Mouse (Mus musculus) left cerebral cortex, adult 2 months (tissue): ENCODE data around the gene Zpbp2. TPM values are rescaled to one million over a fixed set of nuclear protein-coding genes. Genes with fewer than 3 reads are reported as not detected.
A peak's percentile ranks its signal among the peaks of the same experiment; 100 is the strongest.
"Not testable (repeated sequence)": the region's sequence is repeated elsewhere in the genome, so short reads cannot be mapped to it uniquely, and the experiment has no call there.

Experiments used
- DNase-seq, 2 experiments: peaks; one replicate each; pipeline ENCODE4 v3.0.0; 2021 to 2022; ENCODE audit warnings: low spot score in 2 of 2, mixed read lengths in 1 of 2; ENCODE audit errors: extremely low spot score in 1 of 2
- H3K27ac ChIP-seq: fragments of 200-600 bp; 2 replicates; pipeline ENCODE4 v1.8.1; 2022
- H3K4me3 ChIP-seq: fragments of 200-600 bp; 2 replicates; pipeline ENCODE4 v1.8.1; 2022
- CTCF ChIP-seq: fragments of 200-600 bp; IDR thresholded peaks from 2 replicates; pipeline ENCODE4 v1.8.1; 2022; ENCODE audit warnings: antibody characterized with exemption, mild to moderate bottlenecking, moderate library complexity
- intact Hi-C: fragments of 180-260 bp; cut with DNase I; formaldehyde crosslinking; loops from one replicate; pipeline ENCODE4 v1.15.1; 2025
- total RNA-seq, 2 experiments: library from RNA; stranded (reverse); gene quantifications; 2 replicates each; pipeline ENCODE4 v1.2.3; 2021

The Zpbp2 gene
- total RNA-seq, 2 experiments from 2014 or later = not detected

DNA sequence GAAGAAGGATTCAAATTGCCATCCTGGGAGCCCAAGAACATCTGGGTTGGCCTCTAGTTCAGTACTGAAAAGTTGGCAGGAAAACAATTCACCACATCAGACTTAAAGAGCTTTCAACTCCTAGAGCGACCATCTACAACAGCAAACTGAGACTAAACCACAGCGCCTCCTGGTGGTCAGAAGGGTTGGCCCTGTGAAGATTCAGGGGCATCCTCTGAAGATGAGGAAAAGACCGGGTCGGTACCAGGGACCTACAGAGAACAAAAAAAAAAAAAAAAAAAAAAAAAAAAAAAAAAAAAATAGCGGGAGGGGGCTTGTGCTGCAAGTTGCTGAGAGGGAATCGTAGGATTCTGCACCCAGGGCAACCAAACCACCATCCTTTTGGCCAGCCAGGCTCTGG is 46.5 kb downstream of the Zpbp2 start:
- intact Hi-C loops = no loop called here
- peak; percentile 57 for TF ChIP-seq CTCF
- no peak overlapping the region for H3K27ac ChIP-seq
- no peak for DNase-seq
- H3K4me3 ChIP-seq = no peak overlapping the region

DNA sequence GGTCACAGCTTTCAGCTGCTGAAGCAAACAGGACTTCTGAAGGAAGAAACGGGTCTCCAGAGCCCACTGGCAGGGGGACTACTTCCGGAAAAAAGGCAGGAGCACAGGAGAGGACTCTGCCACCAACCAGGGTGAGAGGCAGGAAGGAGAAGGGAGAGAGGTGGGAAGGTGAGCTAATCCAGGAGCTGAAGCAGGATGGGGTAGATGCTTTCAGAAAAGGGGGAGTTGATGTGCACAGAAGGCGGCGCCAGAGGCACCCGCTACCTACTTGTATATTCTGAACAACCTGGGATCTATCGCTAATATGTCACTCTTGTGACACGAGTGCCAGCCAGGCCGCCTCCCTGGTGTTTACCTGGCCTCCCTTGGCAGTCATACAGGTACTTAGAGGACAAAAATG is 47.1 kb downstream of the Zpbp2 start, which contains the start of gene Lrrc3c:
Gene Lrrc3c (plus strand): TSS at position 301 of the 400 bp plus-strand sequence.
- DNase-seq = no peak
- intact Hi-C loops = no loop called here
- Histone ChIP-seq H3K4me3 (no peak within 1 kb of the TSS), H3K27ac (no peak within 1 kb of the TSS)
- no peak for TF ChIP-seq CTCF

DNA sequence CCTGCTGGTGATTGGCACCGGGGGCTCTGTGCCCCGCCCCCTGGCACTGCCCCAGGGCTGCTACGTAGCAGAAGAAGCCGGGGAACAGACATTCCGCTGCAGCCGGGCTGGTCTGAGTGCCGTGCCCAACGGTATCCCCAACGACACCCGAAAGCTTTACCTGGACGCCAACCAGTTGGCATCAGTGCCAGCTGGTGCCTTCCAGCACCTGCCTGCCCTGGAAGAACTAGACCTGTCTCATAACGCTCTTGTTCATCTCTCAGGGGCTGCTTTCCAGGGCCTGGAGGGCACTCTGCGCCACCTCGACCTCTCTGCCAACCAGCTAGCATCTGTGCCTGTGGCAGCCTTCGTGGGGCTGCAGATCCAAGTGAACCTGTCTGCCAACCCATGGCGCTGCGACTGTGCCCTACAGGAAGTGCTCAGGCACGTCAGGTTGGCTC is 48.0 kb downstream of the Zpbp2 start:
- H3K27ac ChIP-seq = no peak overlapping the region
- H3K4me3 ChIP-seq = no peak overlapping the region
- TF ChIP-seq CTCF = no peak
- intact Hi-C loops = no loop called here
- DNase-seq = no peak

GRCm38 (mm10) chr11:98599291-98599690 is 48.4 kb downstream of the Zpbp2 start:
- Histone ChIP-seq H3K4me3 (no peak overlapping the region), H3K27ac (no peak overlapping the region)
- no peak for TF ChIP-seq CTCF
- no peak for DNase-seq
- intact Hi-C loops = no loop called here

GRCm38 (mm10) chr11:98602090-98602690 is 51.3 kb downstream of the Zpbp2 start:
- no peak overlapping the region for H3K4me3 ChIP-seq
- intact Hi-C loops = no loop called here
- DNase-seq = no peak
- TF ChIP-seq CTCF = no peak
- H3K27ac ChIP-seq = no peak overlapping the region

- intact Hi-C loops = loop anchor here (2.0 kb wide), 1 partner anchor 33 kb away; no protein-coding TSS in a partner anchor
- Histone ChIP-seq H3K4me3 (no peak overlapping the region), H3K27ac (no peak overlapping the region)
- TF ChIP-seq CTCF = no peak
- no peak for DNase-seq
These were observed 53.1 kb downstream of the Zpbp2 start for GRCm38 (mm10) chr11:98603953-98604352.

DNA sequence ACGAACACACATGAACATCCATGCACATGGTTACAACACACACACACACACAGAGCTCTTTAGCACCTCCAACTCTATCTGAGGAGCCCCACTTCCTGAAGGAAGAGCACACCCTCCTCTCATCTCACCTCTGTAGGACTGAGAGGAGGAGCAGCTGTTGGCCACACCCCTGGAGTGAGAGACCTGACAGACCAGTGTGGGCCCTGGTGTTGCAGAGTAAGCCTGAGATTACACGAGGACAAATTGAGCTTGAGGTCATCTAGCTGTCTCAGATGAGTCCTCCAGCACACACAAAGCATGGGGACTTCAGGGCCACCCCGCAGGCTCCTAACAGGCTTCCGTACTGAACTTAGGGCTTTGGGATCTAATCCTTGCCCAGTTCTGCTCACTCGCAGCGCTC is 54.0 kb downstream of the Zpbp2 start:
- intact Hi-C loops = loop anchor here (2.0 kb wide), 1 partner anchor 32 kb away; no protein-coding TSS in a partner anchor
- H3K4me3 ChIP-seq, H3K27ac ChIP-seq, DNase-seq: not testable (repeated sequence)

- H3K4me3 ChIP-seq = no peak overlapping the region
- DNase-seq = no peak
- no peak overlapping the region for H3K27ac ChIP-seq
- peak; percentile 80 for TF ChIP-seq CTCF
- intact Hi-C loops = loop anchor here (1.0 kb wide), 1 partner anchor 49 kb away; no protein-coding TSS in a partner anchor
These were observed 55.9 kb downstream of the Zpbp2 start for GRCm38 (mm10) chr11:98606763-98607162.

Other genes with a start within 250 kb of the Zpbp2 start
- gene Neurod2, start 221.4 kb upstream of the Zpbp2 start, total RNA-seq = 10 to 100 TPM; 70.2 to 76.3 TPM
- 100 to 1,000 TPM; 146 to 208 TPM for gene Ppp1r1b, start 202.7 kb upstream of the Zpbp2 start, total RNA-seq
- 10 to 100 TPM; 35.7 to 42.4 TPM for gene Stard3, start 192.7 kb upstream of the Zpbp2 start, total RNA-seq
- 1 to 10 TPM; 8.7 to 10.0 TPM for gene Tcap, start 167.3 kb upstream of the Zpbp2 start, total RNA-seq
- under 1 TPM in 1 of 2 experiments, not detected in 1; 0.51 TPM for gene Pnmt, start 164.6 kb upstream of the Zpbp2 start, total RNA-seq
- gene Pgap3, start 150.6 kb upstream of the Zpbp2 start, total RNA-seq = 10 to 100 TPM; 10.2 to 11.9 TPM
- 1 to 10 TPM; 1.8 to 1.9 TPM for gene Erbb2, start 138.6 kb upstream of the Zpbp2 start, total RNA-seq
- gene Mien1, start 112.1 kb upstream of the Zpbp2 start, total RNA-seq = 100 to 1,000 TPM; 100 to 106 TPM
- 1 to 10 TPM; 2.0 to 2.5 TPM for gene Grb7, start 104.7 kb upstream of the Zpbp2 start, total RNA-seq
- under 1 TPM; 0.11 to 0.33 TPM for gene Ikzf3, start 5.1 kb upstream of the Zpbp2 start, total RNA-seq
- 10 to 100 TPM; 45.9 to 47.9 TPM for gene Ormdl3, start 36.3 kb downstream of the Zpbp2 start, total RNA-seq
- gene Lrrc3c, start 47.2 kb downstream of the Zpbp2 start, total RNA-seq = not detected
- 10 to 100 TPM in 1 of 2 experiments, 1 to 10 TPM in 1; 8.8 to 12.1 TPM for gene Gm12355, start 74.6 kb downstream of the Zpbp2 start, total RNA-seq
- under 1 TPM; 0.23 to 0.27 TPM for gene Gsdma3, start 75.3 kb downstream of the Zpbp2 start, total RNA-seq
- not detected for gene Gsdma2, start 95.7 kb downstream of the Zpbp2 start, total RNA-seq
- gene Gsdma, start 113.3 kb downstream of the Zpbp2 start, total RNA-seq = not detected
- 100 to 1,000 TPM; 132 TPM for gene Psmd3, start 131.5 kb downstream of the Zpbp2 start, total RNA-seq
- not detected for gene Csf3, start 150.2 kb downstream of the Zpbp2 start, total RNA-seq
- 100 to 1,000 TPM; 126 to 134 TPM for gene Med24, start 178.3 kb downstream of the Zpbp2 start, total RNA-seq
- gene Thra, start 189.5 kb downstream of the Zpbp2 start, total RNA-seq = 100 to 1,000 TPM; 730 to 768 TPM
- 100 to 1,000 TPM in 1 of 2 experiments, 10 to 100 TPM in 1; 91.9 to 153 TPM for gene Nr1d1, start 224.2 kb downstream of the Zpbp2 start, total RNA-seq
- gene Msl1, start 244.4 kb downstream of the Zpbp2 start, total RNA-seq = 100 to 1,000 TPM; 178 to 192 TPM